8 mouse cellular contexts compared by ENCODE assay signal in genomic region chr5:123227762-123228523, GRCm38 (mm10). TPM values are rescaled to one million over a fixed set of nuclear protein-coding genes. Genes with fewer than 3 reads are reported as not detected.
A peak's percentile ranks its signal among the peaks of the same experiment; 100 is the strongest.
DNase-seq lines count a peak whose midpoint lies in the region; ATAC-seq and TF ChIP-seq lines count a peak whose summit lies in the region.

No protein-coding gene starts in this region.

- peak overlapping the region; percentile 99 for H3K9ac ChIP-seq in ES-E14 (ENCODE audit: insufficient read depth, low read depth, low read length, poor library complexity, severe bottlenecking)
- peak overlapping the region; percentile 96 for H3K9ac ChIP-seq in forebrain, embryonic 15.5 days (replicated peaks)

- peak; percentile 94 for DNase-seq in ES-E14 (ENCODE audit: low read depth, low spot score)
- DNase-seq in cerebellum, adult 11-12 months = peak; percentile 95
- DNase-seq in heart, postnatal 25 days (ENCODE audit: low spot score) = peak; percentile 86
- peak; percentile 93 to 98 for DNase-seq in layer of hippocampus, adult 18-20 months (ENCODE audit: low spot score in 2 of 2)
- DNase-seq in lung, adult 2 months = peak; percentile 91
- DNase-seq in thymus, adult 18-20 months = peak; percentile 81 to 87

- H3K36me3 ChIP-seq in ES-E14 (ENCODE audit: control insufficient read depth, insufficient read depth, low read length, poor library complexity, severe bottlenecking) = no peaks in the 10 kb centered on the region
- peaks cover 3% of the 10 kb centered on the region; the same call in 1 of the 2 replicates for H3K36me3 ChIP-seq in forebrain, embryonic 15.5 days

- H3K27me3 ChIP-seq in forebrain, embryonic 15.5 days = no peaks in the 10 kb centered on the region

- WGBS in forebrain, embryonic 15.5 days = 4% methylated on average over 42 of the region's 42 CpGs
- WGBS in lung, adult 2 months = 2% methylated on average over 42 of the region's 42 CpGs

- peak; percentile 64; the same call in 1 of the 2 replicates for TF ChIP-seq POLR2A in lung, adult 2 months (IDR thresholded peaks at IDR 0.05; ENCODE audit: borderline replicate concordance, extremely low read depth, low read depth, low read length)

- no peaks in the 10 kb centered on the region for H3K9me3 ChIP-seq in ES-E14 (ENCODE audit: control insufficient read depth, insufficient read depth, low read depth, low read length)
- H3K9me3 ChIP-seq in forebrain, embryonic 15.5 days = no peaks in the 10 kb centered on the region

- intact Hi-C loops in heart, postnatal 25 days (cut with DNase I) = no loop called here

- TF ChIP-seq CTCF in lung, adult 2 months (IDR thresholded peaks at IDR 0.05; ENCODE audit: insufficient read depth, low read length) = no peak

- peak; percentile 89 for ATAC-seq in forebrain, embryonic 15.5 days (replicated peaks)
- peak; percentile 83 for ATAC-seq in neutrophil, adult 5-6 weeks (ENCODE audit: extremely low read depth, insufficient number of reproducible peaks, low FRiP score, poor library complexity, severe bottlenecking)

- H3K4me3 ChIP-seq in ES-E14 (ENCODE audit: insufficient read depth in 1 of 2, low read depth in 1 of 2, low read length in 2 of 2, poor library complexity in 1 of 2, severe bottlenecking in 1 of 2) = peak overlapping the region; percentile 84 to 100
- H3K4me3 ChIP-seq in forebrain, embryonic 15.5 days = peak overlapping the region; percentile 94
- H3K4me3 ChIP-seq in lung, adult 2 months (replicated peaks; ENCODE audit: extremely low read depth, low read depth, low read length) = peak overlapping the region; percentile 89

- H3K27ac ChIP-seq in ES-E14 (ENCODE audit: insufficient read depth, low read depth, low read length, poor library complexity, severe bottlenecking) = 0 out of 2 replicates have a peak overlapping the region, but pooled peaks have one; percentile 42
- no peak overlapping the region for H3K27ac ChIP-seq in forebrain, embryonic 15.5 days (replicated peaks)

- H3K4me1 ChIP-seq in ES-E14 (ENCODE audit: control insufficient read depth in 2 of 2, insufficient read depth in 2 of 2, low read length in 2 of 2, poor library complexity in 1 of 2) = peaks cover 1 to 3% of the 10 kb centered on the region in 2 experiments; a peak in 1 of 4 replicates
- peaks cover 11% of the 10 kb centered on the region for H3K4me1 ChIP-seq in forebrain, embryonic 15.5 days
- no peaks in the 10 kb centered on the region; the same call in 1 of the 2 replicates for H3K4me1 ChIP-seq in lung, adult 2 months (ENCODE audit: control insufficient read depth, insufficient read depth, low read length)

- in situ Hi-C loops in ES-E14 (cut with MboI; ENCODE audit: low sequenced_read_pairs in 2 of 2, unreplicated experiment in 2 of 2) = no loop called here

- H3K4me2 ChIP-seq in forebrain, embryonic 15.5 days (replicated peaks) = peak overlapping the region; percentile 67

TF ChIP-seq in ES-E14, 5 proteins besides CTCF, POLR2A, EP300 and RAD21:
- TF ChIP-seq CHD2 (IDR thresholded peaks at IDR 0.05; ENCODE audit: low read depth, low read length) (no peak), HCFC1 (IDR thresholded peaks at IDR 0.05; ENCODE audit: borderline replicate concordance, insufficient read depth, low read length) (peak; percentile 62; the same call in 1 of the 2 replicates)

RNA-seq across cellular contexts. Expression of gene Wdr66, which starts 24.0 kb away (rescaled TPM):
- 0.36 and 0.42 TPM in 2 replicates for total RNA-seq in ES-E14 (2012; rRNA removed)
- polyA plus RNA-seq in forebrain, embryonic 15.5 days (2015; fragmentation: Nextera tagmentation; extraction: Ambion mirVana) = 2.7 TPM in 2 replicates
- total RNA-seq in heart, postnatal 25 days (2021) = under 1 TPM; 0.81 to 0.98 TPM
- total RNA-seq in layer of hippocampus, adult 18-20 months (2021) = 1 to 10 TPM; 4.6 to 6.0 TPM
- 6.3 and 9.1 TPM in 2 replicates for polyA plus RNA-seq in lung, adult 2 months (2012; rRNA removed)
- total RNA-seq in neutrophil, adult 5-6 weeks (2017) = 1.0 and 2.1 TPM in 2 replicates

RNA-seq across cellular contexts. Expression of gene Hpd, which starts 45.4 kb away (rescaled TPM):
- not detected in 2 replicates for total RNA-seq in ES-E14 (2012; rRNA removed)
- not detected in 2 replicates for polyA plus RNA-seq in forebrain, embryonic 15.5 days (2015; fragmentation: Nextera tagmentation; extraction: Ambion mirVana)
- not detected for total RNA-seq in heart, postnatal 25 days (2021)
- total RNA-seq in layer of hippocampus, adult 18-20 months (2021) = not detected
- polyA plus RNA-seq in lung, adult 2 months (2012; rRNA removed) = 1.4 and 2.2 TPM in 2 replicates
- not detected in 2 replicates for total RNA-seq in neutrophil, adult 5-6 weeks (2017)

RNA-seq across cellular contexts. Expression of gene Psmd9, which starts 58.7 kb away (rescaled TPM):
- total RNA-seq in ES-E14 (2012; rRNA removed) = 22.9 and 27.0 TPM in 2 replicates
- 82.0 and 82.9 TPM in 2 replicates for polyA plus RNA-seq in forebrain, embryonic 15.5 days (2015; fragmentation: Nextera tagmentation; extraction: Ambion mirVana)
- total RNA-seq in heart, postnatal 25 days (2021) = 10 to 100 TPM; 15.6 to 16.7 TPM
- total RNA-seq in layer of hippocampus, adult 18-20 months (2021) = 10 to 100 TPM; 26.5 to 31.5 TPM
- 19.3 and 21.5 TPM in 2 replicates for polyA plus RNA-seq in lung, adult 2 months (2012; rRNA removed)
- total RNA-seq in neutrophil, adult 5-6 weeks (2017) = 14.1 and 18.6 TPM in 2 replicates
